Mouse (Mus musculus) embryonic facial prominence, embryonic 11.5 days (tissue): ENCODE measurements around the gene Bloc1s6. TPM values are rescaled to one million over a fixed set of nuclear protein-coding genes. Genes with fewer than 3 reads are reported as not detected.

Experiments
- ATAC-seq: fragments of 200-750 bp; cut with Nextera tagmentation; replicated peaks from 2 replicates; pipeline ENCODE4 v1.8.0; 2017; ENCODE audit warnings: low read depth; ENCODE audit not compliant: insufficient number of reproducible peaks, low FRiP score, low TSS enrichment
- DNase-seq: peaks from one replicate; pipeline ENCODE4 v3.0.0-alpha.2; 2015; ENCODE audit warnings: low spot score
- H3K27ac ChIP-seq: fragments of 300-500 bp; sonication (generic); replicated peaks from 2 replicates; pipeline ENCODE4 v1.5.1; 2014; ENCODE audit warnings: mild to moderate bottlenecking, low read depth, low read length, control low read depth
- H3K27me3 ChIP-seq: fragments of 300-500 bp; sonication (generic); 2 replicates; pipeline ENCODE4 v1.6.1; 2014; ENCODE audit warnings: mild to moderate bottlenecking, low read length, moderate library complexity, mixed read lengths; ENCODE audit not compliant: control insufficient read depth, insufficient read depth
- H3K36me3 ChIP-seq: fragments of 300-500 bp; sonication (generic); replicated peaks from 2 replicates; pipeline ENCODE4 v1.6.1; 2014; ENCODE audit warnings: low read depth, mild to moderate bottlenecking, low read length, moderate library complexity, mixed read lengths; ENCODE audit not compliant: control insufficient read depth, insufficient read depth
- H3K4me1 ChIP-seq: fragments of 300-500 bp; sonication (generic); 2 replicates; pipeline ENCODE4 v1.6.1; 2014; ENCODE audit warnings: low read length, mixed read lengths; ENCODE audit not compliant: control insufficient read depth, insufficient read depth
- H3K4me2 ChIP-seq: fragments of 300-500 bp; sonication (generic); 2 replicates; pipeline ENCODE4 v1.6.1; 2014; ENCODE audit warnings: low read depth, mild to moderate bottlenecking, control low read depth, low read length, moderate library complexity
- H3K4me3 ChIP-seq: fragments of 300-500 bp; sonication (generic); 2 replicates; pipeline ENCODE4 v1.5.1; 2014; ENCODE audit warnings: low read depth, low read length, control low read depth
- H3K9ac ChIP-seq: fragments of 300-500 bp; sonication (generic); replicated peaks from 2 replicates; pipeline ENCODE4 v1.6.1; 2014; ENCODE audit warnings: mild to moderate bottlenecking, control low read depth, low read length
- H3K9me3 ChIP-seq: fragments of 300-500 bp; sonication (generic); replicated peaks from 2 replicates; pipeline ENCODE4 v1.6.1; 2016; ENCODE audit warnings: mild to moderate bottlenecking, low read length, inconsistent platforms, mixed read lengths; ENCODE audit not compliant: control insufficient read depth
- WGBS: fragments of 180-500 bp; shearing (Covaris S2); extraction: QIAGEN DNeasy Blood & Tissue Kit; methylation state at CpG from one replicate; pipeline ENCODE4 v1.1.7; 2014; 5-methylcytosine and 5-hydroxymethylcytosine counted together
- polyA plus RNA-seq: library from polyadenylated mRNA; unstranded; fragments of >200 nt; fragmentation: Nextera tagmentation; extraction: Ambion mirVana; gene quantifications from 2 replicates; pipeline ENCODE4 v1.2.1, GENCODE M21; 2014

The Bloc1s6 gene
- polyA plus RNA-seq, 1 experiment from 2014 or later = 61.8 TPM

DNA sequence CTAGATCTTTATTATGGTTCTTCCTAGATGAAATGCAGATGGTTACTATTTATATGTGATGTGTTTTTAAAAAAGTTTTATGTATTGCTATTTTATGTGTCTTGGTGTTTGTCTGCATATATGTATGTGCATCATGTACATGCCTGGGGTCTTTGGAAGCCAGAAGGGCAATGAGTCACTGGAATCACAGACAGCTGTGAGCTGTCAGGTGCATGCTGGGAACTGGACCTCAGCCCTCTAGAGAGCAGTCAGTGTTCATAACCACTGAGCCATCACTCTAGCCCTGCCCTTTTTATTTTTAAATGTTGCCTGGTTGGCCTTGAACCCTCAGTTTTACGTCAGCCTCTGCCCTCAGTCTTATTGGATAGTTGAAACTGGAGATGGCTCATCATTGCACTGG, 29.1 kb upstream of the Bloc1s6 start:
- H3K27me3 ChIP-seq = no peaks in the 10 kb centered on the region
- no peak overlapping the region for H3K4me3 ChIP-seq
- ATAC-seq (no peak), DNase-seq (no peak)
- H3K9me3 ChIP-seq = no peaks in the 10 kb centered on the region
- no peaks in the 10 kb centered on the region for H3K4me1 ChIP-seq
- H3K36me3 ChIP-seq = no peaks in the 10 kb centered on the region
- 81% methylated on average over 1 of the region's 1 CpGs for WGBS
- H3K9ac ChIP-seq = no peak overlapping the region
- no peak overlapping the region for H3K27ac ChIP-seq
- H3K4me2 ChIP-seq = no peak overlapping the region

DNA sequence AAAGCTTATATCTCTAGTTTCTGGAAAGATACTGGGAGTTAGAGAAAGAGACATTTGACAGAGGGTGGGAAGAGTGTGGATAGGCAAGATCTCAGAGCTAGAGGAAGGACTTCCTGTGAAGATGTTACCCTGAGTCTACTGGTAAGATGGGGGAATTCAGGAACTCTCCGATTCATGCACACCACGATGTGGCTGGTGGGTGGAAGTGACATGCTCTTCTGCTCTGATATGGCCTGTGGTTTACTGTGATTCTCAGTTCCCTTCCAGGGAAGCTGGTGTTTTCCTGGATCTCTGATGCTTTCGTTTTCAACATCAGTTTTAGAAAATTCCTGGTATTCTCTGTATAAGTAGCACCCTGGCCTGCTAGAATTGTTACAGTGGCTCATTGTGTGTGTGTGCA, 26.4 kb upstream of the Bloc1s6 start:
- Histone ChIP-seq H3K4me2 (no peak overlapping the region), H3K27ac (no peak overlapping the region), H3K4me1 (no peaks in the 10 kb centered on the region), H3K4me3 (no peak overlapping the region), H3K27me3 (no peaks in the 10 kb centered on the region), H3K9me3 (no peaks in the 10 kb centered on the region), H3K36me3 (no peaks in the 10 kb centered on the region), H3K9ac (no peak overlapping the region)
- 72% methylated on average over 3 of the region's 3 CpGs for WGBS
- ATAC-seq (no peak), DNase-seq (no peak)

DNA sequence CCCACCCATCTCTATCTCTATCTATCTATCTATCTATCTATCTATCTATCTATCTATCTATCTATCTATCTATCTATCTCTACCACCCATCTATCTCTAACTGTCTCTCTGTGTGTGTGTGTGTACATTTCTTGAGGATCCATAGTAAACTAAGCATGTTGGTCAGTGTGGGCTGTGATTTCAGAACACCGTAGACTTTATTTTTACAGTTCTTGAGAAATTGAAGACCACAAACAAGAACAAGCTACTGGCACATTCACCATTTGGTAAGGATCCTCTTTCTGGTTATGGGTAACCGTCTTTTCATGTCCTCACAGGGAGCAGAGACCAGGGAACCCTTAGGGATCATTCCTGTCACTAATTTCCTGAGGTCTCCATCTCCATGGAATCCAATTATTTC, 25.5 kb upstream of the Bloc1s6 start:
- Histone ChIP-seq H3K4me3 (no peak overlapping the region), H3K27ac (no peak overlapping the region), H3K36me3 (no peaks in the 10 kb centered on the region), H3K9me3 (no peaks in the 10 kb centered on the region), H3K9ac (no peak overlapping the region), H3K27me3 (no peaks in the 10 kb centered on the region), H3K4me2 (no peak overlapping the region), H3K4me1 (no peaks in the 10 kb centered on the region)
- WGBS = 78% methylated on average over 2 of the region's 2 CpGs
- no peak for ATAC-seq
- no peak for DNase-seq

DNA sequence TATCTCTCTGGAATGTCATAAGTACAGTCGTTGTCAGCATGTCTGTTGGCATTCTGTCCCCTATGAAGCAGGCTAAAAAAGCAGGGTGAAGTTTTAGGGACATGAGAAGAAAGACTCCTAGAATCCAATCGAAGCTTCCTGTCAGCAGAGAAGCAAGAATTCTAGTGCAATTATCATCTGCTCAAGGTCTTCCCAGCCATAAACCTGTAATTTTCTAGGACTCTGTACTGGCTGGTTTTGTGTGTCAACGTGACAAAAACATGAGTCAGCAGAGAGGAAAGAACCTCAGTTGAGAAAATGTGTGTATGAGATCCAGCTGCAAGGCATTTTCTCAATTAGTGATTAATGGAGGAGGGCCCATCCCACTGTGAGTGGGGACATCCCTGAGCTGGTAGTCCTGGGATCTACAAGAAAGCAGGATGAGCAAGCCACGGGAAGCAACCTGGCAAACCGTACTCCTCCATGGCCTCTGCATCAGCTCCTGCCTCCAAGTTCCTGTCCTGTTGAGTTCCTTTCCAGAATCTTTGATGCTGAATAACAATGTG, 23.1 kb upstream of the Bloc1s6 start:
- Histone ChIP-seq H3K27ac (no peak overlapping the region), H3K9ac (no peak overlapping the region), H3K4me3 (no peak overlapping the region), H3K36me3 (no peaks in the 10 kb centered on the region), H3K4me1 (no peaks in the 10 kb centered on the region), H3K27me3 (no peaks in the 10 kb centered on the region), H3K4me2 (no peak overlapping the region), H3K9me3 (no peaks in the 10 kb centered on the region)
- ATAC-seq (no peak), DNase-seq (no peak)
- 73% methylated on average over 5 of the region's 5 CpGs for WGBS

DNA sequence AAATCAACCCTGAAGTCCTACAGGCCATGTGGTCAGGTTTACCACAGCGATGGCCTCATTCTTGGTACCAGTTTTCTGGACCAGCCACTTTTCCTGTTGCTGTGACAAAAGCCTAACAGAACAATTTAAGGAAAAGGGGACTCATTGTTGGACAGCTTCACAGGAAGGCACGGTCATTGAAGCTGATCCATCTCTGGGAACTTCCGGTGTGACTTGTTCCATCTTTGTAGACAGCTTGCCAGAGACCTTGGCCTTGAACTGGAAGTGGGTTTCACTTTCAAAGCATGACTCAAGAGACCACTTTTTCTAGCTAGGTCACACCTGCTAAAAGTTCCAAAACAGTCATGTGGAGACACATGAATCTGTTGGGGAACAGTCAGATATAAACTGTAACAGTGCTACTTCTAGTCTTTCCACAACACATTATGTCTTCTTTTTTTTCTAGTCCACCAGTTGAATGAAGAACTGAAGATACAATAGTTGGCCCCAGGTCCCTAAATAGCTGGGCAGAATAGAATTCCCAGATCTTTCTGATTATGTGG, 21.9 kb upstream of the Bloc1s6 start:
- WGBS = 85% methylated on average over 3 of the region's 3 CpGs
- H3K4me2 ChIP-seq = no peak overlapping the region
- no peak overlapping the region for H3K27ac ChIP-seq
- no peak overlapping the region for H3K9ac ChIP-seq
- no peaks in the 10 kb centered on the region for H3K27me3 ChIP-seq
- H3K36me3 ChIP-seq = no peaks in the 10 kb centered on the region
- ATAC-seq (no peak), DNase-seq (no peak)
- no peaks in the 10 kb centered on the region for H3K4me1 ChIP-seq
- H3K9me3 ChIP-seq = no peaks in the 10 kb centered on the region
- no peak overlapping the region for H3K4me3 ChIP-seq

DNA sequence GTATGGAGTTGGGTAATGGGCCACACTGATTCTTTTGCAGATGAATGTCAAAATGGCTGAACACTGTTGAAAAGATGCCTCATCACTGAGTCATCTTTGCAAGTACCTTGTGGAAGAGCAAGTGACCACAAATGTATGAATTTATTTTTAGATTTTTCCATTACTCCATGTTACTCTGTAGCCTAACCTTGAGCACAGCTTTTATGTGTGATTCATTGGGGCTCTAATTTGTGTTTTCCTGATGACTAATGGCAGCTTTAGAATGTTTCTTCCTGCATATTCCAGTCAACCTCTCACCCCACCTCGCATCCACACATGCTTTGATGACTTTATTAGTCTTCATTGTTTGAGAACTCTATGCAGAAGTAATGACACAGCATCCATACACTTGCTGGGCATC, 19.1 kb upstream of the Bloc1s6 start:
- no peak overlapping the region for H3K4me2 ChIP-seq
- no peak overlapping the region for H3K9ac ChIP-seq
- H3K27me3 ChIP-seq = no peaks in the 10 kb centered on the region
- H3K4me3 ChIP-seq = no peak overlapping the region
- no peak overlapping the region for H3K27ac ChIP-seq
- H3K36me3 ChIP-seq = no peaks in the 10 kb centered on the region
- H3K9me3 ChIP-seq = no peaks in the 10 kb centered on the region
- ATAC-seq = no peak
- WGBS = 63% methylated on average over 1 of the region's 1 CpGs
- no peak for DNase-seq
- H3K4me1 ChIP-seq = no peaks in the 10 kb centered on the region

DNA sequence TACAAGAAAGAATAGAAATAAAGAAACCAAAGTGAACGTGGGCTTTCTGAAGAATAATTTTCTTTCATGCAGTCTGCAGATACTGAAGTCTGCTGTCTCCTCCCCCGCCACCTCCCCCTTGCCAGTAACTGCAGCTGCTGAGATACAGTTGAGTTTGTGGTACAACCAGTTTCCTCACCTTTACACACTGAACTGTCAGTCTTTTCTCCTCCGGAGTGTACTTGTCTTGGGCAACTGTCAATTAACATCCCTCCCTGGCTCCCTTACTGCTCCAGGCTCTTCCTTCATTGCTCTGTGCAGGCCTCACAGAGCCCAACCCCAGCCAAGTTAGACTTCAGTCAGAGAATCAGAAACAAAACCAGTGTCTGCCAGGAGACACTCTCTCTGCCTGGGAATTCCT, 17.7 kb upstream of the Bloc1s6 start:
- no peak overlapping the region for H3K4me3 ChIP-seq
- ATAC-seq = no peak
- no peak overlapping the region for H3K4me2 ChIP-seq
- DNase-seq = no peak
- no peaks in the 10 kb centered on the region for H3K27me3 ChIP-seq
- no peaks in the 10 kb centered on the region for H3K4me1 ChIP-seq
- 74% methylated on average over 3 of the region's 3 CpGs for WGBS
- H3K36me3 ChIP-seq = no peaks in the 10 kb centered on the region
- H3K9ac ChIP-seq = no peak overlapping the region
- H3K27ac ChIP-seq = no peak overlapping the region
- no peaks in the 10 kb centered on the region for H3K9me3 ChIP-seq

DNA sequence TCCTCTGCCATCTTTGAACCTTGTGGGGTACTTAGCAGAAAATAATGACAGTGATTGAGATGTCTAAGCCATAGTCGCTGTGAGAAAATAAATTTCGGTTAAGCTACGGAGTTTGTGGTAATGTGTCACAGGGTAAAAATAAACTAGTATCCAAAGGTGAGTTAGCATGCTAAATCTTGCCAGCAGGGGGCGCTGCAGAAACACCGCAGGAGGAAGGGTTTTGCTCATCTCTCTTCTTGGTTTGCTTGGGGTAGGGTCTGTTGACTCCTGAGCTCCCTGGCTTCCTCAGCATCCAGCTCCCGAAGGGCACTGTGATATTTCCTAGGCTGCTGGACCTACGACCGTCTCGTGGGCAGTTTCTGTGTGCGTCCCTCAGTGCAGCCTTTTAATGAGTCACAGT, 12.7 kb upstream of the Bloc1s6 start:
- H3K9me3 ChIP-seq = no peaks in the 10 kb centered on the region
- H3K9ac ChIP-seq = no peak overlapping the region
- DNase-seq = peak; percentile 25
- no peak overlapping the region for H3K4me2 ChIP-seq
- H3K27ac ChIP-seq = no peak overlapping the region
- WGBS = 52% methylated on average over 10 of the region's 10 CpGs
- H3K27me3 ChIP-seq = no peaks in the 10 kb centered on the region
- H3K4me1 ChIP-seq = no peaks in the 10 kb centered on the region
- no peak overlapping the region for H3K4me3 ChIP-seq
- no peaks in the 10 kb centered on the region for H3K36me3 ChIP-seq
- no peak for ATAC-seq
